Mouse (Mus musculus) T-helper 1 cell (primary cell): ENCODE measurements at regions not wholly inside any gene's neighbourhood (a gene's known extent, or its start where the extent isn't known, plus 50 kb on each side); places are given as distances from the start of the nearest gene placed in this dataset.

Source experiments
- in situ Hi-C: fragments of 300-600 bp; cut with MboI, MseI; formaldehyde crosslinking; loops from one replicate; pipeline ENCODE4 v1.15.1; 2025; ENCODE audit warnings: high pct_unique_total_duplicates

DNA sequence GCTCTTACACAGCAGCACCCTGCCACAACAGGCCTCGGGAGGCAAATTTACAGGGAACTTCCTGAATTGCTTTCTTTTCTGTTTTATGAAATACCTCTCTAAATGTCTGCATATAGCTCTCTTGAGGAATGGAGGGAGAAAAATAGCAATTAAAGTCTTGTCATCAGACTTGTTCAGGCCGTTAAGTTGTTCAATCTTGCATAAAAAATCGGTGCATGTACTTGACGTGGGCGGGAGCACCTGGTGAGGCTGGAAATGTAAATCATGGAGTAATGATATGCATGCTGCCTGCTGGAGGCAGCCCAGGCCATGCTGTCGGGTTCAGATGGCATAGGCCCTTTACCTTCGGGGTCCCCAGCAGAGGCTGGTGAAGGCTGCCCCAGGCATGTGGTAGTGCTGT, 153.6 kb upstream of the A530016L24Rik start:
- in situ Hi-C loops: no loop called here

DNA sequence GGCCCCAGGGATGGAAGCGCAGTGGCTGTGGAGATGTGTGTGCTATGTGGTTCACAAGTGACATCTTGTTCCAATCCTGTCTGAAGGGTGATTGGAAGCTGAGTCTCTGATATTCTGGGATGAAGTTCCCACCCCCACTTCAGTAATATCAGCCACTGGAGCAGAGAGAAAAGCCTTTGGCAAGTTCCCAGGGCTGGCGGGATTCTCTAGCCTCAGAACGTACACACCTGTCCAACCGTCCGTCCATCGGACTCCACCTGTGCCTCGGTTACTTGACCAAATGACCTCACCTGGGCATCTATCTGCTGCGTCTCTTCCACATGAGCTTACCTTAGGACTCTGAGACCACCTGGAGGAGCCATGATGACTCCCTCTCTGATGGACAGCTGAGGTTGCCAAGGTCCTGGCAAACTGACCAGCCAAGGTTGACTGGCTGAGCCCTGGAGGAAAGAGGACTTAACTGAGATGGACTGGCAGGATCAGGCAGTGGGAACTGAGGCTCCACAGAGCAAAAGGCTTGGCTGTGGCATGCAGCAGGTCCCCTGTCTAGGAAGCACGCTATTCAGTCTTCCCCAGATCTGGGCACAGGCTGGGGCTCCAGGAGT, 152.5 kb upstream of the A530016L24Rik start:
- in situ Hi-C loops: no loop called here

DNA sequence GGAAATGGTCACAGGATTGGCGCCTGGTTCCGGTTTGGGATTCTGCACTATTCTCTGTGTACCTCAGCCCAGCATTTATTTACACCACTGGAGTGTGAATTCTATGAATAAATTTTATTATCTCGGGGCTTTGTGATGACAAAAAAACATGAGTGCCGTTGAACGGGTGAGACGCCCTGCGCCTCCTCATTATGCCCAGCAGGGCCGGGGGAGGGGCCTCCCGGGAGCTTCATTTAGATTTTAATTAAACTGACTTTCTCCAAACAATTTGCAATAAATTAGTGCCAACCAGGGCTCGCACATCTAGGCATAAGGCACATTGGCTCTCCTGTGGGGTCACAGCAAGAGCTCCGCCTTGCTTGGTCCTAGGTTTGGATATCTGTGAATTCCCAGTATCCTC, 151.8 kb upstream of the A530016L24Rik start:
- in situ Hi-C loops: no loop called here

DNA sequence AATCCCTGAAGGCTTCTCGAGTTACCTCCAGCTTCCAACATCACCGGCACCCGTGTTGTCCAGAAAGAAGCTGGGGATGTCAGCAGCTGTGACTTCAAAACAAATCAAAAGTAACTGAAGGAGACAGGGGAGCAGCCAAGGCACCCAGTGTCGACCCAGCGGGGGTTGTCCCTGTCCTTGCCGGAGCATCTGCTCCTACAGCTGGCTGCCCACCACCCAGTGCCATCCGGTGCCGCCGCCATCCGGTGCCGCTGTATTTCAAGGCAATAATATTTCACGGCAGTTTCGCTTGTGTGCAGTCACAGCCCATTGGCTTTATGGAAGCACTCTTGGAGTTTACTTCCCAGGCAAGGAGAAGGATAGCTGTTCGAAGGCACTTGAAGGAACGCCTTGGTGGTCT, 150.3 kb upstream of the A530016L24Rik start:
- in situ Hi-C loops: no loop called here

DNA sequence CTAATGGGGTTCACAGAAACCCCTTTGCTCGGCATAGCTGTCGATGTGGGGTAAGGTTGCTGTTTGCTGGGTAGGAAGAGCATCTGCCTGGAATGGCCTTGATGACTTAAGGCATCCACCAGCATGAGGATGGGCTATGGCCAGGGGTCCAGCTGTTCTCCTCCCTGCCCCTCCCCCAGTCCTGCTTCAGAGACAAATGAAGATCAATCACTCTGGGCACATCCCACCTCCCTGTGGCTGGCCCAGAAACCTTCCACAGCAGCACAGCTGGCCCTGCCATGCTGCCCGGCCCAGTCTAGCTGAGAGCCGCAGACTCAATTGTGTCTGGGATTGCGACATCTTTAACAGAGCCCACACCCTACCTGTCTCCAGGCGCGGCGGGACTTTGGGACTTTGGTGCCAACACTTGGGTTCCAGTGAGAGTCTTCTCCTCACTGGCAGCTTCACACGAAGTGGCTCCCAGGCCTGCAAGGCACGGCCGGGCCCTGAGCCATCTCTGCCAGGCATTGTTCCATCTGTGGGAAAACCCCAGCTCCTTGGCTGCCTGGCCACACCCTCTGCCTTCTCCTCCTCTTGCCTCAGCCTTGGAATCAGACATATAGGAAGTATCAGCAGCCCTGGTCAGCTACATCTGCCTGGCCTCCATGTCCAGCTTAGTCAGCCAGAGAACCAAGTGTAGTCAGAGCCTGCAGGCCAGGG, 149.6 kb upstream of the A530016L24Rik start:
- in situ Hi-C loops: no loop called here

DNA sequence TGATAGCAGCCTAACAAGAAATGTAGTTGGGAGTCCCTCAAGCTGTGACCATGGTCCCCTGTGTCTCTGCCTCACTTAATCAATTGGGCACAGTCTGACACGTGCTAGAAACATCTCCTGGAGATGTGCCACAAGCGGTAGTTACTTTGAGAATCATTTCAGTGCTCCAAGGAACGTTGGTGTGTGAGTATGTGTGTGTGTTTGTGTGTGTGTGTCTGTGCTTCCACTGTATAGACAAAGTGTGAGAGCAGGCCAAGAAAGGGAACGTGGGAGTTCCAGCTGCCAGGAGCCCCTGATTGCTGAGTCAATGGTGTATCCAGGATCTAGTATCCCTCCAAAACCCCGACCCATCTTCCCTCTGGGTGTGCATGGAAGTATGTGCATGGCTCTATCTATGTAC, 149.0 kb upstream of the A530016L24Rik start:
- in situ Hi-C loops: no loop called here

DNA sequence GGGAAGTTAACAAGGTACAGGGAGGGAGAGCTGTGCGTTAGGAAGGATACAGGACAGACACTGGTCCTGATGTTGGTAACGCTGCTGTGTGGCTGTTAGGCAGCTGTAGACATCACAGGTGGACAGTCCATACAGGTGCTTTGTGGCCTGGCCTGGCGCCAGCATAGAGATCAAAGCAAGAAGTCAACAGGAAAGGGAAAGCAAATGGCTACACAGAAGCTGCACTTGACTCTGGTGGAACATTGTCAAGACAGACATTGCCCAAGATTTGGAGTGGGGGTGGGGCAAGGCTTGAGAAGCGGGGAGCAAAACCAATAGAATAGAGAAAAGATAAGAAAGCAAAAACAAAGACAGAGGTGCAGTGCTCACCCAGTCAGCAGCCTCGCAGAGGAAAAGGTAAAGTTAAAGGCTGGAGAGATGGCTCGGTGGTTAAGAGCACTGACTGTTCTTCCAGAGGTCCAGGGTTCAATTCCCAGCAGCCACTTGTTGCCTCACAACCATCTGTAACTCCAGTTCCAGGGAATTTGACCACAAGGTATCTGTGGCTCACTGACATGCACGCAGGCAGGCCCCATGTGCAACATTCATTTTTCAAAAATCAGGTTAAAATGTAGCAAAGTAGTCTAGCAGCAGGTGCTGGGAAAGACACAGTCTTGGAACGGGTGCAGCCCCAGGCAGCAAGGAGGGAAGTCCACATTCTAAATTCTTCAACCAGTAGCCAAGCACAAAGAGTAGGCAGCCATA, 147.3 kb upstream of the A530016L24Rik start:
- in situ Hi-C loops: no loop called here

DNA sequence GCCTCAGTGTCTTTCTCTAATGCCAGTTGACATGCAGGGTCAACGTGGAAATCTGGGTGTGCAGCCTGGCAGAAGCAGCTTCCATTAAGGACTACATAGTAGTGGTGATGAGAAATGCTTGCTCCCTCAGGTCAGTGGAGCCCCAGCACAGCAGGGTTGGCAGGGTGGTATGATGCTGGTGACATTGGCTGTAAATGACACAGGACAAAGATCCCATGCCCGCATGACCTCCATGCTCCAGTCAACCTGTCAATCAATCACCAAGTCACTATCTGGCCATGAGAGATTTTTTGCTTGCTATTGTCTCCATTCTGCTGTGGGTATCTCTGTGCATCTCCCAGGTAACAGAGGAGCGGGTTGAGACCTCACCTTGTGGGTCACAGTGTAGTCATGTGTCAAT, 146.2 kb upstream of the A530016L24Rik start:
- in situ Hi-C loops: no loop called here

DNA sequence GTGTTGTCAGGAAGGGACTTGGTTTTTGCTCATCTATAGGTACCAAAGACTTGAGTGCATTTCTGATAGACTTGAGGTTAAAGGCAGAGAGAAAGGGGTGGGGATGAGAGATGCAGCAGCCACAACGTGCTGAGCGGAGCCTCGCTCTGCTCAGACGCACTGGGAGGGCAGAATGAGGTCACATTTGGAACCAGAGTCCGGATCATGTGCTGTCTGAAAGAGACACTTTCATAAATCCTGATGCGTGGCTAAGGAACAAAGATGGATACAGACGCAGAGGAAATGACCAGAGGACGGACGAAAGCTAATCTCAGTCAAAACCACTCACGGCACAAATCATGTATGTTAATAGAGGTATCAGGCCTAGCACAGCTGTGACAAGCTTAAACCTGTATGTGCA, 145.0 kb upstream of the A530016L24Rik start:
- in situ Hi-C loops: no loop called here

DNA sequence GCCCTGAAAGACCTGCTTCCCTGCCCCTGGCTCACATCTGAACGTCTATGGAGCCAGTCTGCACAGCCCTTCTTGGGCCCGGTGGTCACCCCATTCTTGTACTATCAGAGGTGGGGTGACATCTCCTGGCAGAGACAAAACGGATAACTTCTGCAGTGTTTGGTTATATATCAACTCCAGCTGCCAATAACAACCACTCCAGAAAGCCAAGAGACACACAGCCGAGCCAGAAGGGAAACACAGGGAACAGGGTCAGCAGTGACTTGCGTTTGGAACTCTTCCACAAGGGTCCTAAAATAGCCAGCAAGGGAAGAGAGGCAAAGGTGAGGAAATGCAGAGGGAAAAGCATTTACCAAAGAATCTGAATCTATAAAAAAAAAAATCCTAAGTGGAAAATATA, 143.5 kb upstream of the A530016L24Rik start:
- in situ Hi-C loops: no loop called here

DNA sequence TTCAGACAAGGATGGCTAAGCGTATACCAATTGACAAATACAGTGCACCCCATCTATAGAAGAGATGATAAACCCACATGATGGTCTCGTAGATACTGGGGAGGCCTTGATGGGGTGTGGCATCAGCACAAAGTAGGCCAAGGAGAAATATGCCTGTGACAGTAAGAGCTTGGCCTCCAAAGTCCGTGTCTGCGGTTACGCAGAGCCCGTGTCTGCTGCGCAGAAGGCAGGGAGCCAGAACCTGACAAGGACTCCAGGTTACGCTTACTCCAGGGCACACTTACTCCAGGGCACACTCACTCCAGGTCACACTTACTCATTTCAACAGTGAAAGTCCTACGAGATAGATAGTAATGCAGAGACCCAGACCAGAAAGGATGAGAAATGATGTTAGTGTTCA, 141.1 kb upstream of the A530016L24Rik start:
- in situ Hi-C loops: no loop called here

DNA sequence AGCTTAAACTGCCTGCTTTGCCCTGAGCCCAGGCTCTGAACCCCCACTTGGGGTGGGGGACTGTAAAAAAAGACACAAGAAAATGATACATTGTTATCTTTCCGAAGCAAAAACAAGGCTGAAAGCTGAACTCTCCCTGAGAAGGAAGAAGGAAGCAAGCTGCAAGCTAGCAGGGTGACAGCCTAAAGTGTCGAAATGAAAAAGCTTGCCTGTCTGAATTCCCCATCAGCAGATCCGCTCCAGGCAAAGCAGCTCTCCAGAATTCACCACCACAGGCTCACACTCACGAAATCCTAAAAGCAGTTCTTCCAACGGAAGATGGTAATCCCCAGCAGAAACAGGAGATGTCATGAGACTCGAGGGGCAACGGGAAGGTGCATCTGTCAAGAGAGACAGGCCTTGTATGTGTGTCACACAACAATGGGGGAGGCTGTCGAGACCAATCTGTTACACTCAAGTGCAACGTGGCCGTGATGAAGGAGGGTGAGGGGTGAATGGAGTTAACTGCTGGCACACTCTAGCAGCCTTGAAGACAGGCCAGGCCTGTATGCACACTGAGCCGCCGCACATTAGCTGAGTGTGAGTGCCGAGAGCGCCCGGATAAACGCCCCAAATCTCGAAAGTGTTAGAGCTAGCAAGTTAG, 139.5 kb upstream of the A530016L24Rik start:
- in situ Hi-C loops: no loop called here

DNA sequence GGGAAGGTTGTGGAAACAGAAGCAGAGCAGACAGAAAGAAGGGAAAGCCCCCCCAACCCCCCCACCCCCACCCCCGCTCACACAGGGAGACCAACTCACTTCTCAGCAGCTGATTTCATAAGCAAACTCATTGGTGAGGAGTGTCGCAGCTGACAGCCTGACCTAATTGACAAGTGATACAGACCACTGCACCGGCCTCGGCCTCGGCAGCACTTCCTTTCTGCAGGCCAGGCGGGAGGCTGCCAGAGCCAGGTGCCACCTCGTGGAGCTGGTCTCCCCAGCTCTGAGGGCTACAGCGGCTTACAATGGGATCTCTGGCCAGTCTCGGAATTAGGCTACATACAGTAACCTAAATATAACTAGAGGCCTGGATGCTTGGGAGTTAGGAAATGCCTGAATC, 138.5 kb upstream of the A530016L24Rik start:
- in situ Hi-C loops: no loop called here

DNA sequence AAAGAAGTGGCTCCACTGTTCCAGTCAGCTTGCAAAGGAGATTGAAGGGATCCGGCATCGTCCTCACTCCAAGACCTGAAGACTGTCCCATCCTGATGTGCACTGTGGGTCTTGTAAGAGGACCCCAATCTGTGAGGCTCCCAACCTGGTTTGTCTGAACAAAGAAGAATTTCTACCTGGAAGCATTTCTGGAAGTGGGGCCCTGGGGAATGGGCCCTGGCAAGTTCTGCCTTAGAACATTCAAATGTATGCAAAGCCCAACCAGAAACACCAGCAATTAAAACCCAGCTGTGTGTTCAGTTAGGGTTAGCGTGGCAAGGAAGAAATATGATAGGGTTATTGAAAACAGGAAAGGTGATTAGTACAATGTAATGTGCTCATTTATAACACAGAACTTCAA, 125.9 kb upstream of the A530016L24Rik start:
- in situ Hi-C loops: no loop called here

DNA sequence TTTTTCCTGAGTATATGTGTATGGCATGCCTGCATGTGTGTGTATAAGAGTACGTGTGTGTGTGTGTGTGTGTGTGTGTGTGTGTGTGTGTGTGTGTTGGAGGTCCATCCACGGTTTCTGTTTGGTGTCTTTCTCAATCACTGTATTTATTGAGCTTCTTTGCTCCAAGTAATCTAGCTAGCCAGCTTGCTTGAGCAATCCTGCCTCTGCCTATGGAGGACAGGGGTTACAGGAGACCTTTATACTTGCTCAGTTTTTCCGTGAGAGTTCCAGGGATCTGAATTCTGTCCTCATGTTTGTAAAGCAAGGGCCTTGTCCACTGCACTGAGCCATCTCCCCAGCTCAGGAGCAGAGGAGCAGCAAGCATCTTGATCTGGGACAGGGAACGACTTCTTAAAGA, 122.0 kb upstream of the A530016L24Rik start:
- in situ Hi-C loops: no loop called here

DNA sequence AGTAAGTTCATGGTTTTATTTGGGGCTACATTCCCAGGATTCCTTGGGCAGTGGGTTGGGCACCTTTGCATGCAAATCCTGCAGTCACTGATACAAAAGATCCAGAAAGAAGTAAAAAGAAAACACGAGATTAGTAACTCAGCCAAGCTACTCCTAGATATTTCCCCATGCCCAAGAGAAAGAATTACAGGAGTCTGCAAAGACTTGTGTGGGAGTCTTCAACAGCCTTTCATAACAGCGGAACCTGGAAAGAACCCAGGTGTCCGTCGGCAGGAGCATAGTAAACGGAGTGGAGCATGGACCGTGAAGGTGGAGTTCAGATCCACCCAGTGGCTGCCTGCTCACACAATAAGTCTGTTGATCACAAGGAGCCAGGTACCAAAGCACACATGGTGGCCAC, 121.1 kb upstream of the A530016L24Rik start:
- in situ Hi-C loops: no loop called here

DNA sequence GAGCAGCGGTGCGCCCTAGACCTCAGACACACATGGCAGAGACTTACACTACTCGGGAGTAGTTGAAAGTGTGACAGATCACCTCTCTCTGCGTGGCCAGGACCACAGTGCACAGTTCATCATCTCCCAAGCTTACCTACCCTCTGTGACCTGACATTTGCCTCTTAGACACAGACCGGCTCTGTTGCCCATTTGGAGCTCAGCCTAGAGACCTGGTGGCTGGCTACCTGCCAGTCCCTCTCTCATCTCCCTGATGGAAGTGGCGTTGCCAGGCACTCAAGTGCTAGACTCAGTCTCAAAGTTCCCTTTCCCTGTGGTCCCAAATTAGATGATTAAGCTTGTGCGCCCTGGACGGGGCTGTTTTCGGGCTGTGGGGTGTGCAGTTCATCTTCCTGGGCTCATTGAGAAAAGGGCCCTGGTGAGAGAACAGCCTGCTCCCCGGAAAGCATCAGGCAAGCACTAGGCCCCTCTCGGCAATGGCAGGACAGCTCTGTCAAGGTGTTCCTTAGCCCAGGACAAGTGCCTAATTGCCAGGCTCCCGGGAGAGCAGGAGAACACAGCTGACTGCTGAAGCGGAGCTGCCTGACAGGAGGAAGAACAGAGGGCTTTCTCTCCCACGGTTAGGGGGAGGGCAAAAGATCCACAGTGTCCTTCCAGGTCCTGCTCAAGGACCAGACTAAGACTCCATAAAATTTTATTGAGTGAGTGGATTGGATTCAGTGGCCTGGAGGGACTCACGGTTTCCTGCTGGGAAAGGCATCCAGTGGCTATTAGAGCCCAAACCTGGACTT, 119.5 kb upstream of the A530016L24Rik start:
- in situ Hi-C loops: no loop called here

DNA sequence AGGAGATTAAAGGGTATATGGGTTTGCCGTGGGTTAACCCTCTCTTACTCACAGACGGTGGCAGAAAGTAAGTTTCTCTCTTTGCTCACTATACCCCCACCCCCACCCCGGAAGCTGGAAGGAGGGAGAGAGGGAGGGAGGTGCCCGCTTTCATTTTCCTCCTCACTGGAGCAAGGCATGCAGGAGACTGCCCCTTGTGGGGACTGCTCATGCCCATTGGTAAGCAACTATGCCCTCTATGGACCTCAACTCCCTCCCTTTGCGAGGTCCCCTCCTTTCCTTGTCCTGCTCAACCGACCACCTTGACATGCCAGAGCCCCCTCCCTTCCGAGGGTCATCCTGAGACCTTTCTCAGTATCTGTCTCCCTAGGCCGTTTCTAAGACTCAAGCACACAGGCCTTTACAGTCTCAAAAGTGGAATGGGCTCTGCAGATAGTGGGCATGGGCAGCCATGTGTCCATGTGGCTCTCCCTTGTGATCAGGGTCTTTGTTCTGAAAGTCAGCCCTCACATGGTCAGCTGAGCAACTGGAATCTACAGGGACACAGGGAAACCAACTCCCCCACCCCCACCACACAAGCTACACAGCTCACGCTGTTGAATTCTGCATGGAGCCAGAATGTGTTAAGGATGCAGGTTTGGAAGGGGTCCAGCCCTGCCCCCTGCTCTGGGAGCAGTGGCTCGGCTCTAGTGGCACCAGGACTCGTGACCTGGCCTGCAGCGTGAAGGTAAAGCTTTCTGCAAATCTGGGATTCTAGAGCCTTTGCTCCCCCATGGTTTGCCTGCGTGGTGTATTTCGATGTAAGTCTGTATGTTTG, 116.8 kb upstream of the A530016L24Rik start:
- in situ Hi-C loops: no loop called here

DNA sequence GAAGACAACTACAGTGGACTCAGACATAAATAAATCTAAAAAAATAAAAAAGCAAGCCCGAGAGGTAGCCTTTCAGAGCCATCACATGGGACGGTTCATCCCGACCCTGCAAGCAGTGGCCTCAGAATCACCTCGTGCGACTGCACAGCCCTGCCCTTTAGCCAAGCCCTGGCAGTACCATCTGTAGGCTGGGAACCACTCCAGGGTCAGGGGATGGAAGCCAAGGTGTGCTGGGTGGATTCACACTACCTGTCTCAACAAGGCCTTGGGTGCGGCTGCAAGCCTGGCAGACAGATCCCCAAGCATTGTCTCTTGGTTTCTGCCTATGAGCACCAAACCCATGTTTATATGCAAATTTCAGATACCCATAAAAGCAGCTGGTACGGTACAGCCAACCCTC, 115.3 kb upstream of the A530016L24Rik start:
- in situ Hi-C loops: no loop called here

DNA sequence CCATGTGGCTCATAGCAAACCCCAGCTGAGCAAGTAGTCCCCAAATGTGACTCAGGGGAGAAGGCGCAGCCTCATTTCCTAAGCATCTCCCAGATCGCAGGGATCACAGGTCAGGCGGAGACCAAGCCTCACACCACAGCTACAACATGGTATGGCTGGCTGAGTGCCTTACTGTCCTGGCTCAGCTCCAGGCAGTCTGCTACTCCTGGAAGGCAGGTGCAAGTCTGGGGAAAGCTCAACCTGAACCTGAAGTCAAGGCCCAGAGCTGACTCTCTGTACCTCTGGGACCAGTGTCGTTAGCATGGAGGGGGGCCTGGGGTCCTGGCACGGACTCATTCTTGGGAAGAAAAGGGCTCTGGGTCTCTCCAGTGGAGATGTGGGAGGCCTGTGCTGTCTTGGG, 113.0 kb upstream of the A530016L24Rik start:
- in situ Hi-C loops: no loop called here

DNA sequence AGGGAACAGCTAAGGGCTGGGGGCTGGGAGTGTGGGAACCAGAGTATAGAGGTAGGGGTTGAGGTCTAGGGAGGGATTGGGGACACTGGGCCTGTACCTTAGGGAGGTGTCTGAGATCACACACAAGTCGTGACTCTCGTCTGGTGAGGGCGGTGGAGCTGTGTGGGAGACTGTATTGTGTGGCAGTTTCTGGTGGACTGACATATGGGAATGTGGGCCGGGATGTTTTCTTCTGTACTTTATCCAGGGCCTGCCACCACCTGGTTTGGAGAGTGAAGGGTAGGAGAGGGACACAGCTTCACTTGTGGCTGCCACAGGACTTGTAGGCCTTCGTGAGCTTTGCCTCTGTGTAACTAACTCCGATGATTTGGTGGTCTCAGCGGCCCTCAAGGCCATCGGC, 112.5 kb upstream of the A530016L24Rik start:
- in situ Hi-C loops: no loop called here
